Mouse (Mus musculus) granulocyte monocyte progenitor cell, adult 5-6 weeks (primary cell): ENCODE data around the gene Shcbp1l. TPM values are rescaled to one million over a fixed set of nuclear protein-coding genes. Genes with fewer than 3 reads are reported as not detected.
"Not testable (repeated sequence)": the region's sequence is repeated elsewhere in the genome, so short reads cannot be mapped to it uniquely, and the experiment has no call there.

Experiments
- ATAC-seq: replicated peaks from 2 replicates; pipeline ENCODE4 v1.8.0; 2016; ENCODE audit warnings: mild to moderate bottlenecking, moderate TSS enrichment, inconsistent platforms; ENCODE audit not compliant: poor library complexity, severe bottlenecking
- total RNA-seq, 2 experiments: library from RNA; stranded (forward) in 1 of 2; stranded (reverse) in 1 of 2; fragments of 200-712, 200-1000 nt in 1 of 2; fragments of >200 nt in 1 of 2; fragmentation: Nextera tagmentation in 1 of 2; gene quantifications; 2 replicates each; pipeline ENCODE4 v1.2.3; 2014 to 2017

Shcbp1l gene
- 1.2 and 3.9 TPM in 2 replicates for total RNA-seq (2014; fragmentation: Nextera tagmentation)
- 0.36 and 0.99 TPM in 2 replicates for total RNA-seq (2017)

GRCm38 (mm10) chr1:153424770-153425584 is at the start of gene Shcbp1l:
TSS of gene Shcbp1l (plus strand) at chr1:153425162.
- peak; percentile 90 for ATAC-seq

DNA sequence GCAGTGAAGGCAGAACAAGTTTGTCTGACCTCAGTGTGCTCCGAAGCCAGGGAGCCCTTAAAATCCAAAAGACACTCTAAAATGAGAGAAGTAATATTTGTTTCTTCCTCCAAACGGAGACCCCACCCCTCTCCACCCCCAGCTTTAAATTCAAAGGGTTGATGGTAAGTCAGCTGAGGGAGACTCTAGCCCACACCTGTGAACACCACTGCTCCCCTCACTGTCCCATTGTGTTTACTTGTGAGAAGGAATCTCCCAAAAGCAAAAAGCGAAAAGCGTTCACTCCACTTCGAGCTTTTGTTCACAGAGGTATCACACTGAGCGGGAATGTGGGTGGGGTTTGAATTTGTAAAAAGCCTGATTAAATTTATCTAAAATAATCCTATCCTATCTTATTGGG is 48.5 kb upstream of the Shcbp1l start:
- ATAC-seq: no peak

DNA sequence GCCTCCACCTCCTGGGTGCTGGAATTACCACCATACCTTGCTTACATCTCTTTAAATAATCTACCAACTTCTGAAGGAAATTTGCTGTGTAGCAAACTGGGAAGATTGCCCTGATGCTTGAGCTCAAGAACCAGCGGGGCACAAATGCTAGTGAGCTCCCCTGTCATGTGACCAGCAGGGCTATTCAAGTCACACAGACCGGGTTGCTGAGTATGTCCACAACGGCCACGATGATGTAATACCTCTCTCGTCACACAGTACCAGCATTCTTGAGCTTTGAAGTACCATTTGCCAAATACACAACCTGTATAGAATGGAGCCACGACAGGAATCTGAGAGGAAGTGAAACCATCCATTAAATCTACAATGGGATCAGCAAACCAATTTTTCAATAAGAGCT is 46.4 kb upstream of the Shcbp1l start:
- ATAC-seq: peak; percentile 62

GRCm38 (mm10) chr1:153379832-153380231 is 45.1 kb upstream of the Shcbp1l start:
- no peak for ATAC-seq

- no peak for ATAC-seq
These were observed 44.1 kb upstream of the Shcbp1l start for GRCm38 (mm10) chr1:153380746-153381282.

DNA sequence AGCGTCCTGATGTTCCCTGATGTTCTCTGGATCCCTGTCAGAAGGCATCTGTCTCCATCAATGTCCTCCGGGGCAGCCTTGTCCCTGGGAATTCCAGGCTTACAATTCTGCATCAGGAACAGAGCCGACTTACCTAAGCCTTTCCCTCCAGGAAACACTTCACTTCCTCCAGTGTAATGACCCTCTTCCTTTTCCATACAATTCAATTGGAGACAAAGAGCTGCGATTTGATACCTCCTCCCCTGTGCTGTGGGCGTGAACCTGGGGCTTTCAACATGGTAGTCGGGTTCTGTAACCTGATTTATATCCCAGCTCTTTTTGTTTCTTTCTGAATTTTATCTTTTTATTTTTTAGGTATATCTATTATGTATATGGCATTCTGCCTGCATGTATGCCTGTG is 39.9 kb upstream of the Shcbp1l start:
- no peak for ATAC-seq

DNA sequence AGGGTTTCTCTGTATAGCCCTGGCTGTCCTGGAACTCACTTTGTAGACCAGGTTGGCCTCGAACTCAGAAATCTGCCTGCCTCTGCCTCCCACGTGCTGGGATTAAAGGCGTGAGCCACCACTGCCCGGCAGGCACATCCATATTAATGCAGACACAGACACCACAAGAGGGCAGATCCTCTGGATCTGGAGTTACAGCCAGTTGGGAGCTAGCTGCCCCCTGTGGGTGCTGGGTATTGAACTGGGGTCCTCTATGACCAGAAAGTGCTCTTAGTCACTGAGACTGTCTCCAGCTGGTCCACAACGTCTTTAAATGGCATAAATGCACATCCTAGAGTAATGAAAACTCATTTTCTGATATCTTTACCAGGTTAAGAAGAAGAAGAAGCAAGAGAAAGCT is 39.3 kb upstream of the Shcbp1l start:
- ATAC-seq: not testable (repeated sequence)

DNA sequence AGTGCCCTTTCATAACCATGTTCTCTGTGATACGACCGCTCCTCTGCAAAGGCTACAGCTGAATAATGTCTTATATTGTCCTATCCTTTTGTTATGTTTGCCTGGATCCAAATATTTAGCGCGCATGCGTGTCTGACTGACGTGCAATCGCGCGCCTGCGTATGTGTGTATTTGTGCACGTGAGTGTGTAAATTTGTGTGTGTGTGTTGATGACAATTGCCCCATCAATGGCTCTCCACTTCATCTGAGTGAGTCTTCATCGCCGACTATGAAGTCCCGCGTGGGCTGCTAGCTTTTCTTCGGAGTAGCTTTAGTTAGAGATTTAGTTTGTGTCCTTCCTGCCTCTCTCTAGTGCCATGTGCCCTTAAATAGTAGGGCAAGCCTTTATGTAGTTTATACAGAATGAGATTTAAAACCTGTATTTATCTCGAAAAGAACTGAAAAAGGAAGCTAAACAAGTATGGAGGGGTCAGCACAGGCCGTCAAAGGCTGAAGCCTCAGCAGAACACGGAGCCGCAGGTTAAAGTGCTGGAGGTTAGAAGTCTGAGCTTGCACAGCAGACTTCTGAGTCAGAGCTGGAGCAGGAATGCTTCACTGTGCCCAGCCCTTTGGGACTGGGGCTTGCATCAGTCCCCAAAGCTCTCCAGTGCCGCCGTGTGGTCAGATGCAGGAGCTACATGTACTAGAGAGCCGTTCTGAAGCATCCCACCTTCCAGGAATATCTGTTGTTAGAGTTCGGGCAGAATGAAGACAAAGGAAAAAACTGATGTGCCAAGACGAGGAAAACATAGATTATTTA is 38.5 kb upstream of the Shcbp1l start:
- peak; percentile 99 for ATAC-seq

- not testable (repeated sequence) for ATAC-seq
These were observed 29.3 kb upstream of the Shcbp1l start for GRCm38 (mm10) chr1:153395706-153396105.

GRCm38 (mm10) chr1:153401765-153402164 is 23.2 kb upstream of the Shcbp1l start:
- peak; percentile 99 for ATAC-seq

- not testable (repeated sequence) for ATAC-seq
These were observed 17.3 kb upstream of the Shcbp1l start for GRCm38 (mm10) chr1:153407641-153408040.

- not testable (repeated sequence) for ATAC-seq
These were observed 16.7 kb upstream of the Shcbp1l start for GRCm38 (mm10) chr1:153408296-153408695.

DNA sequence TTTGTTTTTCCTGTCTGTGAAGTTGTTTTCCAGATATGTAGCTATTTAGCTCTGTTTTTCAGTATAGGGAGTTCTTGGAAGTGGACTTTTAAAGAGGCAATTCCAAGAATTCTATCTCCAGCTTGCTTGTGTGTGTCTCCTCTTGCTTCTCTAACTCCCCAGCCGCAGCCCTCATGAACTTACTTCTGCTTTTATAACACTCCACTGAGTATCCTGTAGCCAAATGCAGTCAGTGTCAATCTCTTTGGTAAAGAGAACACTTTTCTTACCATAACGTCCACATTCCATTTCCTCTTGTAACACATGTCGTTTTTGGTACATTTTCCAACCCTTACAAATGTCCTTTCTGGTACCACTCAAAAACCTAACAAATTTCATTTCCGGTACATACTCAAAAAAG is 14.0 kb upstream of the Shcbp1l start:
- ATAC-seq: peak; percentile 73

- no peak for ATAC-seq
These were observed 13.2 kb upstream of the Shcbp1l start for GRCm38 (mm10) chr1:153411723-153412122.

- ATAC-seq: not testable (repeated sequence)
These were observed 12.1 kb upstream of the Shcbp1l start for GRCm38 (mm10) chr1:153412663-153413396.

- not testable (repeated sequence) for ATAC-seq
These were observed 11.5 kb upstream of the Shcbp1l start for GRCm38 (mm10) chr1:153413397-153414020.

GRCm38 (mm10) chr1:153414114-153414723 is 10.7 kb upstream of the Shcbp1l start:
- peak; percentile 73 for ATAC-seq

- ATAC-seq: peak; percentile 70
These were observed 10.0 kb upstream of the Shcbp1l start for GRCm38 (mm10) chr1:153414962-153415361.

GRCm38 (mm10) chr1:153415742-153416141 is 9.2 kb upstream of the Shcbp1l start:
- ATAC-seq: peak; percentile 65
